ENCODE assay signal across 8 mouse cellular contexts in genomic region chr5:139932595-139933271, GRCm38 (mm10). TPM values are rescaled to one million over a fixed set of nuclear protein-coding genes. Genes with fewer than 3 reads are reported as not detected.
DNase-seq lines count a peak whose midpoint lies in the region; ATAC-seq and TF ChIP-seq lines count a peak whose summit lies in the region.

No protein-coding gene starts in this region.

- no peak for DNase-seq in heart, adult 11 months
- peak; percentile 71 to 86 for DNase-seq in adrenal gland, postnatal 36 days
- DNase-seq in frontal cortex, postnatal 10 days (ENCODE audit: low spot score in 2 of 2), result peak; percentile 78
- peak; percentile 65 for DNase-seq in liver, embryonic 11.5 days (ENCODE audit: low spot score)
- no peak for DNase-seq in spleen, postnatal 4 days (ENCODE audit: low spot score in 2 of 2)

- TF ChIP-seq POLR2A in olfactory bulb, adult 2 months (IDR thresholded peaks at IDR 0.05; ENCODE audit: insufficient read depth, low read depth, low read length), result no peak; the same call in 1 of the 2 replicates

- ATAC-seq in heart, embryonic 11.5 days (replicated peaks; ENCODE audit: insufficient number of reproducible peaks, low FRiP score, low TSS enrichment), result peak; percentile 41; the same call in 1 of the 2 replicates
- ATAC-seq in kidney, embryonic 14.5 days (ENCODE audit: low FRiP score, low TSS enrichment), result peak; percentile 70
- no peak for ATAC-seq in liver, embryonic 11.5 days (replicated peaks; ENCODE audit: low FRiP score)

- 36% methylated on average over 13 of the region's 13 CpGs for WGBS in heart, embryonic 11.5 days (ENCODE audit: insufficient replicate concordance)
- 29% methylated on average over 13 of the region's 13 CpGs for WGBS in kidney, embryonic 14.5 days
- 36% methylated on average over 13 of the region's 13 CpGs for WGBS in liver, embryonic 11.5 days
- WGBS in olfactory bulb, adult 2 months, result 43% methylated on average over 13 of the region's 13 CpGs

- no peak overlapping the region for H3K9ac ChIP-seq in heart, embryonic 11.5 days (ENCODE audit: low read depth, low read length)
- no peak overlapping the region for H3K9ac ChIP-seq in kidney, embryonic 14.5 days (ENCODE audit: low read depth, low read length)
- H3K9ac ChIP-seq in liver, embryonic 11.5 days (ENCODE audit: low read depth, low read length), result no peak overlapping the region

- H3K4me2 ChIP-seq in heart, embryonic 11.5 days, result no peak overlapping the region
- H3K4me2 ChIP-seq in kidney, embryonic 14.5 days (replicated peaks; ENCODE audit: low read depth, low read length), result 0 out of 2 replicates have a peak overlapping the region, but pooled peaks have one; percentile 6
- no peak overlapping the region for H3K4me2 ChIP-seq in liver, embryonic 11.5 days

- no peaks in the 10 kb centered on the region for H3K36me3 ChIP-seq in heart, embryonic 11.5 days (ENCODE audit: control insufficient read depth, insufficient read depth, low read length)
- H3K36me3 ChIP-seq in kidney, embryonic 14.5 days (ENCODE audit: control insufficient read depth, insufficient read depth, low read length), result no peaks in the 10 kb centered on the region
- no peaks in the 10 kb centered on the region for H3K36me3 ChIP-seq in liver, embryonic 11.5 days (ENCODE audit: control insufficient read depth, insufficient read depth, low read length)

- H3K27me3 ChIP-seq in heart, embryonic 11.5 days (ENCODE audit: control insufficient read depth, insufficient read depth, low read length), result peaks cover 23% of the 10 kb centered on the region
- no peaks in the 10 kb centered on the region for H3K27me3 ChIP-seq in kidney, embryonic 14.5 days (ENCODE audit: control insufficient read depth, insufficient read depth, low read length)
- peaks cover 20% of the 10 kb centered on the region for H3K27me3 ChIP-seq in liver, embryonic 11.5 days (replicated peaks; ENCODE audit: control insufficient read depth, insufficient read depth, low read length)

- H3K4me3 ChIP-seq in heart, embryonic 11.5 days (ENCODE audit: low read depth, low read length), result no peak overlapping the region
- H3K4me3 ChIP-seq in kidney, embryonic 14.5 days (ENCODE audit: low read length), result no peak overlapping the region
- H3K4me3 ChIP-seq in liver, embryonic 11.5 days (ENCODE audit: low read depth, low read length), result no peak overlapping the region
- H3K4me3 ChIP-seq in olfactory bulb, adult 2 months (ENCODE audit: insufficient read depth, low read depth, low read length), result no peak overlapping the region

- no peak for TF ChIP-seq CTCF in olfactory bulb, adult 2 months (IDR thresholded peaks at IDR 0.05; ENCODE audit: insufficient read depth, low read depth, low read length)

- H3K9me3 ChIP-seq in heart, embryonic 11.5 days (replicated peaks; ENCODE audit: control insufficient read depth, low read length), result no peaks in the 10 kb centered on the region
- H3K9me3 ChIP-seq in kidney, embryonic 14.5 days (ENCODE audit: control insufficient read depth, low read length), result no peaks in the 10 kb centered on the region
- no peaks in the 10 kb centered on the region for H3K9me3 ChIP-seq in liver, embryonic 11.5 days (ENCODE audit: control insufficient read depth, low read length)

- H3K4me1 ChIP-seq in heart, embryonic 11.5 days (ENCODE audit: control insufficient read depth, insufficient read depth, low read length), result peaks cover 22% of the 10 kb centered on the region
- peaks cover 37% of the 10 kb centered on the region for H3K4me1 ChIP-seq in kidney, embryonic 14.5 days (ENCODE audit: control insufficient read depth, insufficient read depth, low read length)
- H3K4me1 ChIP-seq in liver, embryonic 11.5 days (replicated peaks; ENCODE audit: control insufficient read depth, insufficient read depth, low read length), result 0 out of 2 replicates have a peak, but pooled peaks cover 12% of the 10 kb centered on the region
- H3K4me1 ChIP-seq in olfactory bulb, adult 2 months (ENCODE audit: control insufficient read depth, insufficient read depth, low read length), result peaks cover 56% of the 10 kb centered on the region

- H3K27ac ChIP-seq in heart, embryonic 11.5 days (ENCODE audit: low read depth, low read length), result no peak overlapping the region
- H3K27ac ChIP-seq in kidney, embryonic 14.5 days (ENCODE audit: low read depth, low read length), result 0 out of 2 replicates have a peak overlapping the region, but pooled peaks have one; percentile 24
- H3K27ac ChIP-seq in liver, embryonic 11.5 days (ENCODE audit: low read depth, low read length), result no peak overlapping the region
- peak overlapping the region; percentile 35 for H3K27ac ChIP-seq in olfactory bulb, adult 2 months (ENCODE audit: insufficient read depth, low read depth, low read length)

RNA-seq across cellular contexts. Expression of gene Elfn1, which starts 25.0 kb away (rescaled TPM):
- 0.13 TPM in 1 of 2 replicates, not detected in the other for polyA plus RNA-seq in heart, embryonic 11.5 days (2014; fragmentation: Nextera tagmentation; extraction: Ambion mirVana)
- total RNA-seq in adrenal gland, postnatal 36 days (2021), result 10 to 100 TPM in 1 of 2 experiments, under 1 TPM in 1; 0.46 to 20.1 TPM
- 0.14 and 0.50 TPM in 2 replicates for polyA plus RNA-seq in kidney, embryonic 14.5 days (2014; fragmentation: Nextera tagmentation; extraction: Ambion mirVana)
- polyA plus RNA-seq in liver, embryonic 11.5 days (2014; fragmentation: Nextera tagmentation; extraction: Ambion mirVana), result 0.09 and 0.23 TPM in 2 replicates
- not detected in 2 replicates for polyA plus RNA-seq in olfactory bulb, adult 2 months (2012; ENCODE audit: insufficient read depth, insufficient read length, low replicate concordance, missing spikeins)

Comparison
In these comparisons a context has a peak if more than half of its experiments do, and no peak if none do; other contexts are left out.
1. H3K27ac ChIP-seq: peak in kidney, embryonic 14.5 days (single experiment) and olfactory bulb, adult 2 months (single experiment); none in heart, embryonic 11.5 days (single experiment) and liver, embryonic 11.5 days (single experiment).
2. DNase-seq: peak in adrenal gland, postnatal 36 days (2 of 2), frontal cortex, postnatal 10 days (2 of 2) and liver, embryonic 11.5 days (single experiment); none in heart, adult 11 months (single experiment) and spleen, postnatal 4 days (0 of 2).